Mouse (Mus musculus) gastrocnemius, postnatal 25 days (tissue): ENCODE data around the gene Bnipl. TPM values are rescaled to one million over a fixed set of nuclear protein-coding genes. Genes with fewer than 3 reads are reported as not detected.

Experiments
- DNase-seq: peaks from one replicate; pipeline ENCODE4 v3.0.0; 2022
- long read RNA-seq, 2 experiments: library from polyadenylated mRNA; stranded (forward); transcript quantifications; one replicate each; pipeline ENCODE4 v2.0.0; 2021
- total RNA-seq, 2 experiments: library from RNA; stranded (reverse); gene quantifications; 1 replicate in 1 of 2; 2 replicates in 1 of 2; pipeline ENCODE4 v1.2.3; 2021

Gene Bnipl
- total RNA-seq, result not detected
- long read RNA-seq, experiment 1, result 0 reads
- long read RNA-seq, experiment 2, result 0 reads

- no peak for DNase-seq
Measured at GRCm38 (mm10) chr3:95250783-95251424, at the start of gene Bnipl. Gene Bnipl (minus strand): TSS chr3:95251193.

- DNase-seq, result no peak
Measured at GRCm38 (mm10) chr3:95298018-95298417, 47.0 kb upstream of the Bnipl start.

- DNase-seq, result no peak
Measured at GRCm38 (mm10) chr3:95296103-95296469, 45.1 kb upstream of the Bnipl start.

- no peak for DNase-seq
Measured at GRCm38 (mm10) chr3:95295321-95296102, 44.5 kb upstream of the Bnipl start.

- DNase-seq, result no peak
Measured at GRCm38 (mm10) chr3:95294718-95295117, 43.7 kb upstream of the Bnipl start.

DNA sequence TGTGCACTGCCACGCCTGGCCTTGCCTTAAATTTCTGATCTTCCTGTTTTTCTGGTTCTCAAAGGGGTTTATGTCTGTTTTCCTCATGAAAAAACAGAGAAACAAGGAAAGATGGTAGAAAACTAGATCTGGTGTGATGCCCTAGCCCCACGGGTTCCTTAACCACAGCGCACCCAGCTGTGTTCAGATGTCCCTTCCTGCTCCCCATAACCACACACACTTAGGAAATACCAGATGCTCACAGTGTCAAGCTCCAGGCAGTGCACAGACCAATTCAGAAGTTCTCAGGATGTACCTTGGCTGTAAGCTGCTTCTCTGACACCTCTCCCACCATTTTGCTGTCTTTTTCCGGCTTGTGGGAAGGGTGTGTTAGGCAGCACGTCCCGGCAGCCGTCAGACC lies 43.3 kb upstream of the Bnipl start:
- DNase-seq, result no peak

- no peak for DNase-seq
Measured at GRCm38 (mm10) chr3:95293537-95293936, 42.5 kb upstream of the Bnipl start.

GRCm38 (mm10) chr3:95292899-95293298 lies 41.9 kb upstream of the Bnipl start:
- DNase-seq, result no peak

GRCm38 (mm10) chr3:95291041-95291440 lies 40.0 kb upstream of the Bnipl start:
- no peak for DNase-seq

DNA sequence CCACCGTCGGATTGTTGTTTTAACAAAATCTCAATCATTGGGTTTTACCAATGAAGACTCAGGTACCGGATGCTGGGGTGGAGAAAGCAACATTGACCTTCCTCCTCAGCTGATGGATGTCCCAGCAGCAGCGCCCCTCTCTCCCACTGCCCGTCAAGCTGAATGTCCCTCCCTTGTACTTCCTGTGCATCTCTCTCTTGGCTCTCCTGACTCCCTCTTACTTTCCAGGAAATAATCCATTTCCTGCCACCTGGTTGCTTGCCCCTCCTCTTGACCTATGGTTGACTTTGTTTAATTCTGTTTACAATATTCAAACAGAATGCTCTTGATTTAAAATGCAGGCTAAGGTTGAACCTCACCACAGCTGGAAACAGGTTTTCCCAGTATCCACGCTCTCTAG lies 39.2 kb upstream of the Bnipl start:
- DNase-seq, result no peak

GRCm38 (mm10) chr3:95289419-95289818 lies 38.4 kb upstream of the Bnipl start:
- DNase-seq, result no peak

DNA sequence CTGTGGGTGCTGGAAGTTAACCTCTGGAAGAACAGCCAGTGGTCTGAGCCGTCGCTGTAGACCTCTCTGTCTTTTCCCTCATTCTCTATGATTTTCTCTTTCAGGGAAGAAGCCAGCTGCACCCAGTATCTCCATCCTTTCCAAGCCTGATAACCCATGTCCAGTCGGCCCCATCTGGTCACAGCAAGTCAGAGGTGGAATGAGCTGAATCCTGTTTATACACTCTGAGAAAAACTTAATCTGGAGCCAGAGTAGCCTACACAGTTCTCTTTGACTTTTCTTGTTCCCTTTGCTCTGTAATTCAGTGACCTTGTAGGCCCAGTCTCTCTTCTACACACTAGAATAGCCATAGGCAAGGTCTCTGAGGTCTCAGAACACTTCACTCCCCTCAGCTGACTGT lies 36.5 kb upstream of the Bnipl start:
- no peak for DNase-seq

- DNase-seq, result no peak
Measured at GRCm38 (mm10) chr3:95286510-95286909, 35.5 kb upstream of the Bnipl start.

DNA sequence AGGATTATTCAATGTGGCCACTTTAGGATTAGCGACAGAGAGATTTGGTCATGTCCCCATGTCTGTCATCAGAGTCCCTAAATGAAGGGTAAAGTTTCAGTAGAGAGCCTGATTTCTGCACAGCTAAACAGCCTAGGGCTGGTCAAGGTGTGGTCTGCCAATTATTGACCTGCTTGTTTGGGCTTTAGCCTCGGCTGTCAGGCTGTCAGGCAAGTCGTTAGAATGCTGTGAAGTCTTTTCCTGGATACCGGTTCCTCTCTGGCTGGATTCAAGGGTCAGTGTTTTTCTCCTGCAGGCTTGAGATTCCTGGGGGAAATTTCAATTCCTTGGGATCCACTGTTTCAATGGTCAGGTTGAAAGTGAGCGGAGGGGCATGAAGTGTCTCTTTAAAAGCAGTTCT lies 35.0 kb upstream of the Bnipl start:
- DNase-seq, result no peak

- DNase-seq, result no peak
Measured at GRCm38 (mm10) chr3:95285390-95285789, 34.4 kb upstream of the Bnipl start.

- no peak for DNase-seq
Measured at GRCm38 (mm10) chr3:95284501-95285281, 33.7 kb upstream of the Bnipl start.

DNA sequence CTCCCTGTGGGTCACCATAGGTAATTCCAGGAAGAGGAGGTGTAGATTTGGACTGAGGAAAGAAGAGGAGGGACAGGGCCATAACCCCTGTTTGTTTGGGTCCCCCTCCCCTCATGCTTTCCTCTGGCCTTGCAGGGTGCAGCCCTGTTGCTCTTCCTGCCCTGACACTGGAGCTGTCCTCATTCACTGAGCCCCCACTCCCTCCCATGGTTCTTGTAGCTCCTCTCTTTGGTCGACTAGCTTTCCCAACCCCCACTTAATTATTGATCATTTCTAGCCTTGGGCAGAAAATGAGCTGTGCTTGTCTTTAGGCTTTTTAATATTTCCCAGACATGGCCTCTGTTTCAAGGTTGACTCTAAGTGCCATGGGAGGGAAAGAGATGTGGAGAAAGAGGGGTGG lies 33.1 kb upstream of the Bnipl start:
- DNase-seq, result no peak

DNA sequence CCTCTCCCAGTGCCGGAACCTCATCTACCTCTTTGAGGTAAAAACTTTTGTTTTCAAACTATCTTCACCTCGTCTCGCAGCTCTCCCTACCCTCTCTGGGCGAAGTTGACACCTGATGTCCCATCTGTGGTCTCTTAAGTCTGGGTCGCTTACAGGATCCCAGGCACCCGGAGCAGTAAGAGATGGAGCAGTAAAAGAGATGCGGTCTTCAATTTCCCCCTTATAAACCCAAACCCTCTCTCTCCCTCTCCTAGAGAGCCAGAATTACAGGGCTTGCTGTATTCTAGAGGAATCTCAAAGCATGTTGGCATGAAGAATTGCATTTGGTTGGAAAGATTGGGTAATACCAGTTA lies 32.6 kb upstream of the Bnipl start:
- no peak for DNase-seq

DNA sequence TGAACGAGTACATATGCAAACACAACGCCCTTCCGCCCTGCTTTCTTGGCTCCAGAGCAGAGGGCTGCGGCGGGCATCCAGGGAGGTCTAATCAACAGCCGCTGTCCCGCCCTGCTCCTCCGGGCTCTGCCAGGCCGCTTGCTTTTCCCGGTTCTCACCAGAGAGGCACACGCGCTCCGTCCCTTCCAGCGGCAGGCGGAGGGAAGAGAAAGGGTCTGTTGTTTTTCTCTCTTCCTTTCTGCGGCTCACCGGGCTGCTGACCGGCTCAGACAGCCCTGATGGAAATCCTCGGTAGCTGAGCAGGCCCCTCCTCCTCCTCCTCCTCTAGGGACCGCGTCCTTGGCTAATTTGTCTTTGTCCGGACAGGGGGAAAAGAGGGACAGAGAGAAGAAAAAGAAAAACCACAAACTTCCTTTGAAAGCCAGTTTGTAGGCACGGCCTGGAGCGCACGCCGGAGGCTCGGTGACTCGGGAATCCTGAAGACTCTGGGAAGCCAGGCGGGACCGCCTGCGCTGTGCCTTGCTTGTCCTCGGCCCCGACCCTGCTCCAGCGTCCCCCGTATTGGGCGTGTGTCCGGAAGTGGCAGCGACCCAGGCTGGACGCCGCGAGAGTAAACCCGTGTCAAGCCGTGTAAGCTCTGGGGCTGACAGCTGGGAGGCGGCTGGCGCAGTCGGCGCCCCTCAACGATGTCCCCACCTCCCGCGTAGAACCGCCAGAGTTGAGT lies 32.0 kb upstream of the Bnipl start:
- DNase-seq, result peak; percentile 82

DNA sequence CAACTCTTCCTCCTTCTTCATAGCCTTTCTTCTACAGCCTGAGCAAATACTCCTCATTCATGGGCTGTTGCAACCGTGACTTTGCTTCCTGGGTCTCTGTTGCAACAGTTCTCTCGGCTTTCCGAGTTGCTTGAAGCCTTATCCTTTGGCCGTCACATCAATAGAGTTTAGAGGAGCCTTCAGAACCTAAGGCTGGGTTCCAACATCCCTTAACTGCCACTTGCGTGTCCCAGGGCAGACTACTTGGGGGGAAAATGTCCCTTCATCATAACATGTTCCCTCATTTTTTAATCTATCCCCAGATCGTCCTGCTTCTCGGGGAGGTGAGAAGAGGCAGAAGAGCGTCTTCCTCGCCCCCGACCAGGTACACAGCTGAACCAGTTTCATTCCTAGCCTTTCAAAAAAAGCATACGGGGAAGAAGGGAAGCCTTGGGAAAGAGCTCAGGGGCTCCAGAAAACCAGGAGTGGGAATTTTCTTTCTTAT lies 31.4 kb upstream of the Bnipl start:
- no peak for DNase-seq

DNA sequence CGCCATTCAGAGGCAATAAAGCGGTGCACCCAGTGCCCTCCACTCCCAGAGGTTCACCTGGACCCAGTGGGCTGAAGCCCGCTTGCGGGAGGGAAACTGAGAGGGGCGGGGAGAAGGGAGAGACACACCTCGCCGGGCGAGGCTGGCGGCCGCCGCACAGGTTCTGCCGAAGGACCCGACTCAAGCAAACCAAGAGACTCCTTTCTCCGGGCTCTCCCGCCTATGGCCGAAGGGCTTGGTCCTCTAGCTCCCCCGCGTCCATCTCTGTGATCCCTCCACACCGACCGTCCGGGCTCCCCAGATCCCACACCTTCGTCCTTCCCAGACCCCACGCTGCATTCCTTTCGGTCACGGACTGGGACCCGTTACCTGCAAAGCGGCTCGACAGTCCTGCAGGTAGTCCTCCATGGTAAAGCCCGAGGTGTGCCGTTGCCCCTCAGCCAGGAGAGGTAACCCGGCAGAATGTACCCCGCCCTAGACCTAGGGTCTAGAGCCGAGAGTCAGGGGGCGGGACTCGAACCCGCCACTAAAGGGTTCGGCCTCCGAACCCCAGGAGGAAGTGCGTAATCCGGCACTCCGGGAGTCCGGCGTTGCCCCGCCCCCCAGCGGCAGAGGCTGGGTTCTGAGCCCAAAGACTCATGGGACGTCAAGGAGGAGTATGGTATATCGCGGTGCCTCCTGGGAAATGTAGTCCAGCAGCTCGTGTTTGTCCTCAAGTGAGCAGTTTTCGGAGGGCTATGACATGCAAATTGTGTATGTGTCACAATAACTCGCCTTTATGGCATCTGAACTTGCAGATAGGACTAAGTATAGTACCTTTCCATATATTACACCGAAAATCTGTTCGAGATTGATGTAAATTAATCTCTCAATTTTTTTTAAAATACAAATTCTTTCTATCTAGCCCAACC lies 30.5 kb upstream of the Bnipl start, which contains the start of the genes Mindy1 and Prune1:
Mindy1 (plus strand) TSS at position 130 of the 911 bp plus-strand sequence.
Prune1 (minus strand) TSS at position 861 of the 911 bp plus-strand sequence.
- DNase-seq, result peak; percentile 98
